Mouse (Mus musculus): ENCODE data around the gene Veph1.

The Veph1 gene

GRCm38 (mm10) chr3:66296545-66296944, at the start of gene Veph1:
TSS of gene Veph1 (minus strand) at chr3:66296837.
- no peak for DNase-seq (ENCODE audit: low read depth, low spot score)

- peak; percentile 3 for DNase-seq (ENCODE audit: low read depth, low spot score)
These were observed 44.1 kb upstream of the Veph1 start for GRCm38 (mm10) chr3:66340742-66341141.

- DNase-seq (ENCODE audit: low read depth, low spot score), result no peak
These were observed 35.7 kb upstream of the Veph1 start for GRCm38 (mm10) chr3:66332401-66332729.

- DNase-seq (ENCODE audit: low read depth, low spot score), result peak; percentile 75
These were observed 35.2 kb upstream of the Veph1 start for GRCm38 (mm10) chr3:66331592-66332400.

GRCm38 (mm10) chr3:66330896-66331579, 34.4 kb upstream of the Veph1 start:
- no peak for DNase-seq (ENCODE audit: low read depth, low spot score)

- no peak for DNase-seq (ENCODE audit: low read depth, low spot score)
These were observed 29.6 kb upstream of the Veph1 start for GRCm38 (mm10) chr3:66325962-66326834.

- no peak for DNase-seq (ENCODE audit: low read depth, low spot score)
These were observed 28.9 kb upstream of the Veph1 start for GRCm38 (mm10) chr3:66325486-66325951.

- DNase-seq (ENCODE audit: low read depth, low spot score), result no peak
These were observed 18.4 kb upstream of the Veph1 start for GRCm38 (mm10) chr3:66314793-66315715.

- no peak for DNase-seq (ENCODE audit: low read depth, low spot score)
These were observed 13.9 kb upstream of the Veph1 start for GRCm38 (mm10) chr3:66310586-66310985.

GRCm38 (mm10) chr3:66309531-66309930, 12.9 kb upstream of the Veph1 start:
- DNase-seq (ENCODE audit: low read depth, low spot score), result no peak

- no peak for DNase-seq (ENCODE audit: low read depth, low spot score)
These were observed 1.4 kb downstream of the Veph1 start for GRCm38 (mm10) chr3:66295236-66295635.

GRCm38 (mm10) chr3:66294729-66295128, 1.9 kb downstream of the Veph1 start:
- no peak for DNase-seq (ENCODE audit: low read depth, low spot score)

GRCm38 (mm10) chr3:66292356-66292946, 4.2 kb downstream of the Veph1 start:
- no peak for DNase-seq (ENCODE audit: low read depth, low spot score)

GRCm38 (mm10) chr3:66263270-66263669, 33.4 kb downstream of the Veph1 start:
- no peak for DNase-seq (ENCODE audit: low read depth, low spot score)

GRCm38 (mm10) chr3:66262319-66262718, 34.3 kb downstream of the Veph1 start:
- no peak for DNase-seq (ENCODE audit: low read depth, low spot score)

GRCm38 (mm10) chr3:66254504-66255105, 42.0 kb downstream of the Veph1 start:
- DNase-seq (ENCODE audit: low read depth, low spot score), result no peak

GRCm38 (mm10) chr3:66251842-66252241, 44.8 kb downstream of the Veph1 start:
- no peak for DNase-seq (ENCODE audit: low read depth, low spot score)

- DNase-seq (ENCODE audit: low read depth, low spot score), result no peak
These were observed 56.2 kb downstream of the Veph1 start for GRCm38 (mm10) chr3:66240476-66240875.

- DNase-seq (ENCODE audit: low read depth, low spot score), result peak; percentile 32
These were observed 60.3 kb downstream of the Veph1 start for GRCm38 (mm10) chr3:66236234-66236871.
